Mouse (Mus musculus) testis, adult 2 months (tissue): ENCODE data around the gene Uimc1.

Experiments
- CTCF ChIP-seq: fragments of 200-500 bp; IDR thresholded peaks from 2 replicates; pipeline ENCODE4 v1.5.1; 2012; ENCODE audit warnings: low read depth, mild to moderate bottlenecking, inconsistent platforms, low read length, moderate library complexity; ENCODE audit not compliant: control insufficient read depth, insufficient read depth, insufficient replicate concordance
- POLR2A ChIP-seq: fragments of 200-500 bp; IDR thresholded peaks from 2 replicates; pipeline ENCODE4 v1.6.1; 2012; ENCODE audit warnings: low read depth, mild to moderate bottlenecking, inconsistent platforms, low read length, moderate library complexity; ENCODE audit not compliant: control insufficient read depth

DNA sequence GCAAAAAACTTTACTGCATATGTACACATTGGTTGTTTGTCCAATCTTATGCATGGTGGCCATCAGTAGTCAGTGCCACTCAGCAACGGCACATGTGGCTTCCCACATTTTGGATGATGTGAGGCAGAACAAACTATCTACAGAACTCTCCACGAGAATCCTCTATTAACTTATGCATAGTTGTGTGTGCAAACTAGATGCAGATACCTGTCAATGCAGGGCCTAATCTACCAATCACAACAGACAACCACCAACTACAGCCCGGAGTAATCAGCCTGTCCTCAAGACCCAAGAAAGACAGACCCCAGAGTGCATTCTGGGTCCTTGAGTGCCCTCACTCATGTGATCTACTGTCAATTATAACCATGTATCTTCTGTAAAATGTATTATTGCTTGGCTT lies 2.3 kb upstream of the Uimc1 start:
- TF ChIP-seq CTCF = no peak
- TF ChIP-seq POLR2A = no peak
